Mouse (Mus musculus) adrenal gland, adult 18-20 months (tissue): ENCODE results near the gene Crebrf. TPM values are rescaled to one million over a fixed set of nuclear protein-coding genes. Genes with fewer than 3 reads are reported as not detected.

ENCODE experiments used
- DNase-seq, 2 experiments: peaks; one replicate each; pipeline ENCODE4 v3.0.0; 2021 to 2022; ENCODE audit warnings: low spot score in 2 of 2
- total RNA-seq, 2 experiments: library from RNA; stranded (reverse); gene quantifications; 1 replicate in 1 of 2; 2 replicates in 1 of 2; pipeline ENCODE4 v1.2.3; 2021

Crebrf gene
- total RNA-seq, 2 experiments from 2014 or later = 60.9 to 62.2 TPM

- DNase-seq = no peak
Measured at GRCm38 (mm10) chr17:26816810-26817209, 101.4 kb downstream of the Crebrf start.

GRCm38 (mm10) chr17:26817776-26818175 lies 102.3 kb downstream of the Crebrf start:
- DNase-seq = no peak

GRCm38 (mm10) chr17:26826131-26826530 lies 110.7 kb downstream of the Crebrf start:
- DNase-seq = no peak

Other genes starting within 250 kb of the Crebrf start
- 100 to 1,000 TPM; 159 to 166 TPM for gene Ergic1, start 154.2 kb upstream of the Crebrf start, total RNA-seq
- gene Dusp1, start 153.5 kb upstream of the Crebrf start, total RNA-seq = 10 to 100 TPM; 48.7 to 56.1 TPM
- gene Atp6v0e, start 52.4 kb upstream of the Crebrf start, total RNA-seq = 100 to 1,000 TPM; 215 to 234 TPM
- gene Bnip1, start 65.4 kb downstream of the Crebrf start, total RNA-seq = 10 to 100 TPM; 20.2 to 23.7 TPM
- gene Nkx2-5, start 129.4 kb downstream of the Crebrf start, total RNA-seq = not detected
- 1 to 10 TPM; 1.1 to 1.2 TPM for gene Kifc5b, start 201.4 kb downstream of the Crebrf start, total RNA-seq
- gene Phf1, start 217.4 kb downstream of the Crebrf start, total RNA-seq = 10 to 100 TPM; 45.4 to 46.7 TPM
- gene Cuta, start 223.9 kb downstream of the Crebrf start, total RNA-seq = 100 to 1,000 TPM; 129 to 141 TPM
- gene Syngap1, start 225.6 kb downstream of the Crebrf start, total RNA-seq = 10 to 100 TPM; 16.6 to 19.1 TPM